Mouse (Mus musculus): ENCODE results near the gene Plekhj1.
"Not testable (repeated sequence)": the region's sequence is repeated elsewhere in the genome, so short reads cannot be mapped to it uniquely, and the experiment has no call there.

The Plekhj1 gene

DNA sequence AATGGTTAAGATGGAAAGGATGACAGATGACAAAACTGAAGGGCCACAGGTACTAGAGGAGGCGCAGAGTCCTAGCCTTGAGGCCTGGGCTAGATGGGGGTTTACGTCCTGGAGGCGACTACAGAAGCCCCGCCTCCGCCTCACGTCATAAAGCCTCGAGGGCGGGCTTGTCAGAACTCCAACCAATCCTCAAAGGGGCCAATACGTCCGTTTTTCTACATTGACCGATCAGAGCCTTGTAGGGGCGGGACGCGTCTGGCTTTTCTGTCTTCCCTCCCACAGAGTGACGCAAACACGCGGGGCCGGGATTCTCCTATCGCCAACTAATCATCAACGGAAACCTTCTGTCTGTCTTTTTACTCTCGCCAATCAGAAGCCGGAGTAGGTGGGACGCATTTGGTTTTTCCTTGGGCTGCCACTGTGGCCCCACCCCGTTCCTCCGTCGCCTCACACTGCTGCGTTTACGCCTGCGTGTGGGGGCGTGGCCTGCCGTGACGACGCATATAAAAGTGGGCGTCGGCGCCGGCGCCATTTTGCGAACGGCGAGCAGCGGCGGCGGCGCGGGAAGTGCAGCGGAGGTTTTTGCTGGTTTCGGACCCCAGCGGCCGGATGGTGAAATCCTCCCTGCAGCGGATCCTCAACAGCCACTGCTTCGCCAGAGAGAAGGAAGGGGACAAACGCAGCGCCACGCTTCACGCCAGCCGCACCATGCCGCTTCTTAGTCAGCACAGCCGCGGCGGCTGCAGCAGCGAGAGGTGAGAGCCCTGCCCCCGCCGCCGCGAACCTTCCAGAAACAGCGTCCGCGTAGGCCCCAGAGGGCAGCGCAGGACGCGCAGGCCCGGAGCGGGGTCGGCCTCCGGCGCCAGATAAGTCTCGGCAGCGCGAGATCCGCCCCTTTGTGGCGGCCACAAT lies 28.0 kb upstream of the Plekhj1 start, which contains the start of gene Oaz1:
Oaz1 (plus strand) TSS at position 506 of the 912 bp plus-strand sequence.
- in situ Hi-C loops (cut with MboI; ENCODE audit: unreplicated experiment in 2 of 2) = no loop called here

DNA sequence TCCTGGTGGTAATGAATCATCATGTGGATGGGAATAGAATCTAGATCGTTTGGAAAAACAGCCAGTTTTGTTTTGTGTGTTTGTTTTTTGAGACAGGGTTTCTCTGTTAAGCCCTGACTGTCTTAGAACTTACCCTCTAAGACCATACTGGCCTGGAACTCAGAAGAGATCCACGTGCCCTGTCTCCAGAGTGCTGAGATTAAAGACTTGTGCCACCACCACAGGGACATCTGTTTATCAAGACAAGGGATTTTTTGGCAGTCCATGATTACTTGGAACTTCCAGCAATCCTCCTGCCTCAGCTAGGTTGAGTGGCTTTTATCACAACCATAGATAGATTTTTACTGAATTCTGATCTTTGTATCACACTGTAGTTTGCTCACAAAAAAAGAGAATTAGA lies 26.4 kb upstream of the Plekhj1 start:
- in situ Hi-C loops (cut with MboI; ENCODE audit: unreplicated experiment in 2 of 2) = loop anchor here (5.0 kb wide), 3 partner anchors 52 to 167 kb away; no protein-coding TSS in a partner anchor

DNA sequence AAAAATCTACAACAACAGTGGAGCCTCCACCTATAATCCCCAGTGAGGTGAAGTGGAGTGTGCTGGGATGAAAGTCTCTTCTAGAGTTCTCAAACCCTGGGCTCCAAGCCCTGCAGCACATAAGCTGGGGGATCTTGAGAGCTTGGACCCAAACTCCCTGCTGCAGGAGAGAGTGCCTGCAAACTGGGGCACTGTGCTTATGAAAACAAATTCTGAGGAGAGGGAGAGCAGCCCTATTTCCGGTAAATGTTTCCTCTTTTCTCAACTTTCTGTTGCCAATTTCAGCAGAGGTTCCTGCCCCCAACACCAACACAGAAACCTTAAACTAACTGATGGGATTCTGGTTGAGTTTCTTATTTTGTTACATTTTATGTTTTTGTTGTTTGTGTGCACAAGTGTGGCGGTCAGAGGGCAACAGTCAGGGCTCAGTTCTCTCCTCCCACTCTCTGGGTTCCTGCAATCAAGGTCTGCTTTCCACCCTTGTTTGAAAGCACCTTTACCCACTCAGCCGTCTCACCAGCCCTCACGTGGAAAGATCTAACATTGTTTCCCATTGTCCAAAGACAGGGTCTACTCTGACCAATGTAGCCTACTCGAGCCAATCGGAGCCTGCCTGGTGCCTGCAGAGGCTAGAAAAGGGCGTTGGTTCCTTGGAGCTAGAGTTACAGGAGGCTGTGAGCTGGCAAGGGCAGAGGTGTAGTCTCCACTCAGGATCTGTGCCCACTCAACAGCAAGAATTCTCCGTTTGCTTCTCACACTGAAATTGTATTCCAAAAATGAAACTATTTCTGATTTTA lies 25.6 kb upstream of the Plekhj1 start:
- in situ Hi-C loops (cut with MboI; ENCODE audit: unreplicated experiment in 2 of 2) = loop anchor here (5.0 kb wide), 3 partner anchors 53 to 168 kb away; no protein-coding TSS in a partner anchor

DNA sequence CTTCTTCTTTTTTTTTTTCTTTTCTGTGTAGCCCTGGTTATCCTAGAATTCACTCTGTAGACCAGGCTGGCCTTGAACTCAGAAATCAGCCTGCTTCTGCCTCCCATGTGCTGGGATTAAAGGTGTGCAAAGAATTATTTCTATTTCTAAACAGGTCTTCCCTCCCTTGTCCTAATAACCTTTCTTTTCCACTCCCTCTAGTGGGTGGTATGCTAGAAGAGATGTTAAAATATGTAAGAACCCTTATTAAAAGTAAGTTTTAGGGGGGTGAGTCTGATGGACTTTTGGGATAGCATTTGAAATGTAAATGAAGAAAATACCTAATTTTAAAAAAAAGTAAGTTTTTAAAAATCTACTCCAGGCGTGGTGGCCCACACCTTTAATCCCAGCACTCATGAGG lies 24.9 kb upstream of the Plekhj1 start:
- in situ Hi-C loops (cut with MboI; ENCODE audit: unreplicated experiment in 2 of 2) = loop anchor here (5.0 kb wide), 3 partner anchors 54 to 169 kb away; no protein-coding TSS in a partner anchor

DNA sequence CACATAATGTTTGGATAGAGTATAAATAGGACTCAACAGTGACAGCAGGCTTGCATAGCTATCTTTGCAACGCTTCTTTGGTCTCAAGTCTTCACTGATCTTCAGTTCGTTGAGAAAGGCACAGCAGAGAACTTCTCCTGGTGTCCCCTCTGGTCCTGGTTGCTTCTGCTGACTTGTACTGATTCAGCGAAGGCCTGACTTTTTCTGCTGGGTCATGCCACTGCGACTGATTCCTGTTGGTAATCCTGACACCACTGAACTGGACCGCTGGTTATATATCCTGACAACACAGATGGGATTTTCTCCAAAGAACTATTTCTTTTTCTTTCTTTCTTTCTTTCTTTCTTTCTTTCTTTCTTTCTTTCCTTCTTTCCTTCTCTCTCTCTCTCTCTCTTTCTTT lies 24.1 kb upstream of the Plekhj1 start:
- in situ Hi-C loops (cut with MboI; ENCODE audit: unreplicated experiment in 2 of 2) = loop anchor here (5.0 kb wide), 3 partner anchors 55 to 170 kb away; no protein-coding TSS in a partner anchor

DNA sequence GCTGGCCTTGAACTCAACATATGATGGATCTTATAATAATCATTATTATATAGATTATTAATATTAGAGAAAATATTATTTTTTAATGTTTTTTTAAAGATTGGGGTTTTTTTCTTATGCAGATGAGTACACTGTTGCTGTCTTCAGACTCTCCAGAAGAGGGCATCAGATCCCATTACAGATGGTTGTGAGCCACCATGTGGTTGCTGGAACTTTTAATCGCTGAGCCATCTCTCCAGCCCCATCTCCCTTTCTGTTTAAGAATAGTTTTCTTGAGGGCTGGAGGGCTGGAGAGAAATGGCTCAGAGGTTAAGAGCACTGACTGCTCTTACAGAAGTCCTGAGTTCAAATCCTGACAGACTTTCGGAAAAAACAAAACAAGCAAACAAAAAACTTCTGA lies 23.6 kb upstream of the Plekhj1 start:
- in situ Hi-C loops (cut with MboI; ENCODE audit: unreplicated experiment in 2 of 2) = loop anchor here (5.0 kb wide), 3 partner anchors 55 to 170 kb away; no protein-coding TSS in a partner anchor

DNA sequence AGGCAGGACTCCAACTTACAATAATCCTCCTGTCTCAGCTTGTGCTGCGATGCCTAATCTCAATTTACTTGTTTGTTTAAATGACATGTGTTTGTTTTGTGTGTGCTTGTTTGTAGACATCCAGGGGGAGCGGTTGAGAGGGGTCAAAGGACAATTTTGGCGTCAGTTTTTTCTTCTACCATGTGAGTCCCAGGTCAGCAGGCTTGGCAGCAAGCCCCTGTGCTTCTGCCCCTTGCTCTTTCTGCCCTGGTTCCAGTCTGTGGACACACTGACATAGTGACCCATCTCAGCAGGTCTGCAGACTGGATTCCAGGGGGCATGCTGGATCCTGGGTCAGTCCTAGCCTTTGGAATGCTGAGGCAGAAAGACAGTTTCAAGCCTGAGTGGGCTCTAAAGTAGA lies 21.0 kb upstream of the Plekhj1 start:
- in situ Hi-C loops (cut with MboI; ENCODE audit: unreplicated experiment in 2 of 2) = no loop called here

DNA sequence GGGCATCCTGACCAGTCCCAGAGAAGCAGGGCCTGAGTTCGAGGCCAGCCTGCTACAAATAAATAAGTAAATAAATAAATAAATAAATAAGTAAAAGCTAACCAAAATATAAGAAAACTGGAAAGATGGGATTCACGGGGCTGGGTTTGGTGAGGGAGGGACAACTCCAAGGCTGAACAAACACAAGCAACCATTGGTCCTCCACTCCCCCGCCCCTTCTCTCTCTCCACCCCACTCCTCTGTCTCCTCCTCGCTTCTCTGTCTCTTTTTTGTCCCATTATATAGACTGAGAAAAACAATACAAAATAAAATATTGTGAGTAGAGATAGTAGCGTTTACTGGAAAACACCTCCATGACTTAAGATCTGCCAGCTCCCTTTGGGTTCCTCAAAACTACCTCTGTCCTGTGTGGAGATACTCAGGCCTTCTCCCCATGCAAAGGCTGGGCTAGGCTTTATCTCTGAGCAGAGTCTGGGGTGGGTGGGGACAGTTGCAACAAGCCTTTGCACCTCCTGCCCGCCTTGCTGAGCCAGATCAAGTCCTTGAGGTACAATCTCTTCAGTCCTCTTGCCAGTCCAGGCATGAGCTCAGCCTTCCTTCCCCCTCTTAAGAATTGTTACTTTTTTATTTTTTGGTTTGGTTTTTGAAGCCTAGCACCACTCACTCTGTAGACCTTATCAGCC lies 20.3 kb upstream of the Plekhj1 start:
- in situ Hi-C loops (cut with MboI; ENCODE audit: unreplicated experiment in 2 of 2) = no loop called here

DNA sequence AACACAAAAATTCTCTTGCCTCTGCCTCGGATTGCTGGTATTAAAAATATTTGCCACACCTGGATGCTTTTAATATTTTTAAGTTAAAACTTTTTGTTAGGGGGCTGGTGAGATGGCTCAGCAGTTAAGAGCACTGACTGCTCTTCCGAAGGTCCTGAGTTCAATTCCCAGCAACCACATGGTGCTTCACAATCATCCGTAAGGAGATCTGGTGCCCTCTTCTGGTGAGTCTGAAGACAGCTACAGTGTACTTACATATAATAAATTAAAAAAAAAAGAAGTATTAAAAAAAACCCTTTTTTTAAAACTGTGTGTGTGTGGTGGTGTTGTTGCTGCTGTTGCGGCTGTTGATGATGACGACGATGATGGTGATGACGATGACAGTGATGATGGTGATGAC lies 19.5 kb upstream of the Plekhj1 start:
- in situ Hi-C loops (cut with MboI; ENCODE audit: unreplicated experiment in 2 of 2) = not testable (repeated sequence)

DNA sequence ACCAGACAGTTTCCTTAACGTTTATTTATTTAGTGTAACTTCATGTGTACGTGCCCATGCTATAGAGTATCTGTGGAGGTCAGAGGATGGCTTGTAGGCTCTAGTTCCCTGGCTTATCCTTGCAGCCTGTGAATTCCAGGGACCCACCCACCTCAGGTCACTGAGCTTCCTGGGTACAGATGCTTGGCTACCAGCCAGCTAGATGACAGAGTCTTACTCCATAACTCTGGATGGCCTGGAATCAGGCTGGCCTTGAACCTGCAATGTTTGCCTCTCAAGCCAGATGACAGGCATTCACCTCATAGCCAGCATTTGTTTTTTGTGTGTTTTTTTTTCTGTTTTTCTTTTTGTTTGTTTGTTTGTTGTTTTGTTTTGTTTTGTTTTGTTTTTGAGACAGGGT lies 18.7 kb upstream of the Plekhj1 start:
- in situ Hi-C loops (cut with MboI; ENCODE audit: unreplicated experiment in 2 of 2) = no loop called here

DNA sequence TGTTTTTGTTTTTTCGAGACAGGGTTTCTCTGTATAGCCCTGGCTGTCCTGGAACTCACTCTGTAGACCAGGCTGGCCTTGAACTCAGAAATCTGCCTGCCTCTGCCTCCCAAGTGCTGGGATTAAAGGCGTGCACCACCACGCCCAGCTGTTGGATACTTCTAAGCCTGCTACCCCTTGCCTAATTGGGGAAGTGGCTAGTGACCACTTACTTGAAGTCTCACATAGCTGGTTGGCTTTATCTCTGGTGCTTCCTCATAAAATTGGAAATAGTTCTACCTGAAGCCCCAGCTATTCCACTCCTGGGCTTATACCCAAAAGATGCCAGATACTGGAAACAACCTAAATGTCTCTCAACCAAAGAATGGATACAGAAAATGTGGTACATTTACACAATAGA lies 17.9 kb upstream of the Plekhj1 start:
- in situ Hi-C loops (cut with MboI; ENCODE audit: unreplicated experiment in 2 of 2) = not testable (repeated sequence)

DNA sequence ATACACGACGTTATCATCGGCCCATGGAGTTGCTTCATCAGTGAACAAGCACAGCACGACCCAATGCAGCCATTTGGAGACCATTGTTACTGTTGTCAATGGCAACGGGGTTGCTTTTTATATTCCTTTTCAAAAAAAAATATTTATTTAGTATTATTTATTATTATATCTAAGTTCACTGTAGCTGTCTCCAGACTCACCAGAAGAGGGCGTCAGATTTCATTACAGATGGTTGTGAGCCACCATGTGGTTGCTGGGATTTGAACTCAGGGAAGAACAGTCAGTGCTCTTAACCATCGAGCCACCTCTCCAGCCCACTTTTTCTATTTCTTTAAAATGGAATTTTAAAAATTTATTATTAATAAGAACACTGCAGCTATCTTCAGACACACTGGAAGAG lies 16.4 kb upstream of the Plekhj1 start:
- in situ Hi-C loops (cut with MboI; ENCODE audit: unreplicated experiment in 2 of 2) = loop anchor here in 1 of 2 experiments (5.0 kb wide), 2 partner anchors 52 to 183 kb away; no protein-coding TSS in a partner anchor

DNA sequence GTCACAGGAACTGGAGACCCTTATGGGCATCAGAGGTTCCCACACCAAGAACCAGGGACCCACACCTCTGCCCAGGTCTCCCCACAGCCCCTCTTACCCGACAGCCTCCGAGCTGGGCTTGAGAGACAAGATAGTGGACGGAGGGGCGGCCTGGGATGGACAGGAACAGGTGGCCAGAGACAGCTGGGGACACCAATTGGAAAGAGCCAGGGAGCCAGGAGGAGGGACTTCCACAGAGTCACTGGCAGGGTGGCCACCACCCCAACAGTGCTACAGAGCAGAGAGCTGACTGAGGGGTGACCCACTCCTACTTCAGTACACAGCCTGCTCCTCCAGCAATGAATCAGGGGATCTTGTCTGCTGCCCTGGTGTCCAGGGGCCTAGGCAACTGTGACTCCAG lies 14.9 kb upstream of the Plekhj1 start, which contains the start of gene Jsrp1:
Jsrp1 (minus strand) TSS at position 133 of the 400 bp plus-strand sequence.
- in situ Hi-C loops (cut with MboI; ENCODE audit: unreplicated experiment in 2 of 2) = loop anchor here in 1 of 2 experiments (5.0 kb wide), 2 partner anchors 51 to 184 kb away; no protein-coding TSS in a partner anchor

DNA sequence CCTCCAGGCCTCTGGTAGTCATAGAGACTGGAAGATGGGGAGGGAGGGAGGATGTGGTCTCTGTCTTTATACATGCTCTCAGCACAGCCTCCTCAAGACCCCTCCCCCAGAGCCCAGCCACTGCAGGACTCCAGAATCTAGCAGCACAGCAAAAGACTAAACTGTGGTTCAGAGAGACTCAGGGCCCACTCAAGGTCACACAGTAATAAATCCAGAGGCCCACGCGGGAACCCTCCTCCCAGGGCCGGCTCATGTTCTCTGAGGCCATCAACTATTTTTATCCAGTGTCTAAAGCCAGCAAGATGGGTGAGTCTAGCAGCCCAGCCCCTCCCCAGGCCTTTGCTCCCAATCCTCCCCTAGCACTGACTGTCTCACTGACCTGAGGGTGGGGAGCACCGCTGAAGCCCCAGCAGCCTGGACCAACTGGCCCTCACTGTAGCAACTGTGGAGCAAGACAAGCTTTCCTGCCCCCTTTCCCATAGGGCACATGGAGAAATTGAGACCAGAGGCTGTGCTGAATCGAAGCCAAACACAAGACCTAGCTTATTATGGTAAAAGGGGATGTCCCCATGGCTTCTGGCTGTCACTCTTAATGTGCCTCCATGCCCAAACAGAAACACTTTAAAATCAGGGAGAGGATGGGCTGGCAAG lies 14.1 kb upstream of the Plekhj1 start:
- in situ Hi-C loops (cut with MboI; ENCODE audit: unreplicated experiment in 2 of 2) = loop anchor here in 1 of 2 experiments (5.0 kb wide), 2 partner anchors 50 to 185 kb away; no protein-coding TSS in a partner anchor

DNA sequence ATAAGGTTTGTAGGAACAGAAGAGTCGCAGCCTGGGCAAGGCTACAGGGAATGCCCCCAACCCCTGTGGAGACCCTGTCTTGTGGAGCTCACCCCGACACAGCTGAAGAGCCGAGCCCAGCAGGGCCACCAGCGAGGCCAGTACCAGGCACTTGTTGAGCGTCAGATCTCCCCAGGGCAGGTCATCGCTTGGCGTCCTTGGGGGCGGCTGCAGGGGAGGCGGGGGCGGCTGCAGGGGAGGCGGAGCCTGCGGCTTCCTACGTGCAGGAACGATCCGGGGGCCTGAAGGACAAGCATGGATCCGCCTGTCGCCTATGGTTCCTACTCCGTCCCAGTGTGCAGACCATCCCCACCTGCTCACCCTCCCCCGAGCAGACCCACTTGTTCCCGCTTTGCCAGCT lies 11.7 kb upstream of the Plekhj1 start:
- in situ Hi-C loops (cut with MboI; ENCODE audit: unreplicated experiment in 2 of 2) = loop anchor here in 1 of 2 experiments (5.0 kb wide), 2 partner anchors 48 to 187 kb away; no protein-coding TSS in a partner anchor

DNA sequence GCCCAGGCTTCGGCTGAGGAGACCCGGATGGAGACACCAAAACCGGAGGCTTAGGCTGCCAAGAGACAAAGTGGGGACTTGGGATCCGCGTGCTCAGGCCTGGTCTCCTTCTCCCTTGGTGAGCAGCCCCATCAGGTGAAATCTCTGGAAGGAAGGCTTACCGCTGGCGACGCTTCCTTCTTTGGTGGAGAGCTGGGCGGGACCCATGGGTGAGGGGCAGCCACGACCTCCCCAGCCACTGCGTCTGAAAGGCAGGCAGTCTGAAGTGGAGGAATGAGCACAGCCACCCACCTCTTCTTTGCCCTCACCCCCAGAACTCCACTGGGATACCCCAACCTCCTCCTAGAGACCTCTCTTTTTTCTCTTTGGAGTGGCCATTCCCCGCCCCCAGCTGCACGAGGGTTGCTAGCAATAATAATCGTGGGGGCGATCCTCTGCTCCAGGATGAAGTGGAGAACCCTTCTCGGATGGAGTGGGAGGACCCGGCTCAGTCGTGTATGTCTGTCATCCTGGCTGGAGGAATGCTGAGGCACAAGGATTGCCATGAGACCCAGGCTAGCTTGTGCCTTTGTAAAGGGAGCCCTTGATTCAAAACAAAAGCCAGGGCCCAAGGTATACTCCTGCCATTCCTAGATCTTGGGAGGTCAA lies 10.7 kb upstream of the Plekhj1 start:
- in situ Hi-C loops (cut with MboI; ENCODE audit: unreplicated experiment in 2 of 2) = no loop called here

DNA sequence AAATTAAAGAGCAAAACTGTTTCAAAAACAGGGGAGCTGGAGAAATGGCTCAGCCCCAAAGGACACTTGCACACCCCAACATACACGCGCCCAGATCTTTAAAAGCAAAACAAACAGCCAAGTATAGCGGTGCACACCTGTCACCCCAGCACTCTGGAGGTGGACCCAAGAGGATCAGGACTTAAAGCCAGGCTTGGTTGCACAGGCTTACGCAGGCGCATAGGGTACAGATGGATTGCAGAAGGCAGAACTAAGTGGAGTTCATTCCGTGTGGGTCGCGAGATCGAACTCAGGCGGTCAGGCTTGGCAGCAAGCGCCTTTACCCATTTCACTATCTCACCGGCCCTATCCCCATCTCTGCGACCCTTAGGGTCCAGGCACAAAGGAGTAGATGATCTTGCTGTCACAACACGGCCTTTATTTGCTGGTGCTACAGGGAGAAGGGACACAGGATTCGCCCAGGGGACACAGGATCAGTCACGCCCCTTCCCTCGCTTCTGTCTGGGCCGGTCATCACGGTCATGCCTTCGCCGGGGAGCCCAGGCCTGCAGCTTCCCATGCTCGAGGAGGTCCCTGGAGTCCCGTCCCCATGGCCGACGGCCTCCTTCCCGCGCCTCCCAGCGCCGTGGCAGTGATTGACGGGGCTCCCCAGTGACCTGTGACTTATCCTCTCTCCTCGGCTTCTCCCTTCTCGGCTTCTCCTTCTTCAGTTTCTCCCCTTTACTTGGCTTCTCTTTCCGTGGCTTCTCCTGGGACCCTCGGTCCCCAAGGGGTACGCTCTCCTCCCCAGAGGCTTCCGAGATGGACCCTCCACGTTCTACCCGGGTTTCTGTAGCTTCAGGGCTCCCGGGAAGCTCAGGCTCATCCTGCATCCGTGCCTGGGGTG lies 9.9 kb upstream of the Plekhj1 start:
- in situ Hi-C loops (cut with MboI; ENCODE audit: unreplicated experiment in 2 of 2) = no loop called here

DNA sequence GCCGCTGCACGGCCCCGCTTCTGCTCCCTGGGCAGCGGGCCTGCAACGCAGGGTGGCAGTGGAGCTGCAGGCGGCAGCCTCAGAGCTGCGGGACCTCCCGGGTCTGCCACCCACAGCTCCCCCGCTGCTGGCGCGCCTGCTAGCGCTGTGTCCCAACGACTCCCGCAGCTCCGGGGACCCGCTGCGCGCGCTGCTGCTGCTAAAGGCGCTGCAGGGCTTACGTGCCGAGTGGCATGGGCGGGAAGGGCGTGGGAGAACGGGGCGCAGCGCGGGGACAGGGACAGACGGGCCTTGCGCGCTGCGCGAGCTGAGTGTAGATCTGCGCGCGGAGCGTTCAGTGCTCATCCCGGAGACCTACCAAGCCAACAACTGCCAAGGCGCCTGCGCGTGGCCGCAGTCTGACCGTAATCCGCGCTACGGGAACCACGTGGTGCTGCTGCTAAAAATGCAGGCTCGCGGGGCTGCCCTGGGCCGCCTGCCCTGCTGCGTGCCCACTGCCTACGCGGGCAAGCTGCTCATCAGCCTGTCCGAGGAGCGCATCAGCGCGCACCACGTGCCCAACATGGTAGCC lies 8.7 kb upstream of the Plekhj1 start:
- in situ Hi-C loops (cut with MboI; ENCODE audit: unreplicated experiment in 2 of 2) = no loop called here
